Mouse (Mus musculus): Measurements from ENCODE around the gene Grtp1. TPM values are rescaled to one million over a fixed set of nuclear protein-coding genes. Genes with fewer than 3 reads are reported as not detected.

The Grtp1 gene
- polyA plus RNA-seq, 1 experiment from 2014 or later: 17.1 TPM

DNA sequence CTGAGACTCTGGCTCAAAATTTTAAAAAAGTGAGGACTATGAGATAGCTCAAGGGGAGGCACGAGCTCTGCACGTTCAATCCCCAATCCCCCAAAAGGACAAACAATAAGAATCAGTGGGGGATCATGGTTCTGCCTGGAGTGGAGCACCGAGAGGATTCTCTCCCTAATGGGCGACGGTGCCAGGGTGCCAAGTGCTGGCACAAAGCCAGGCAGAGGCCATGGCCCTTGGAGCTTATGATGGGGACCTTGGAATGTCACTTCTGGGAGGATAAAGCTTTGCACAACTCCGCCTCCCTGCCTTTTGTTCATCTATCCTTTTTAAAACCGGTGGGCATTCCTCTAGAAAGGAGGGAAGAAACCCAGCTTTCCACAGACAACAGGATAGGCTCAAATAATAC is 12.8 kb downstream of the Grtp1 start:
- H3K9ac ChIP-seq: no peak overlapping the region
- H3K9me3 ChIP-seq: no peaks in the 10 kb centered on the region
- H3K27ac ChIP-seq (replicated peaks): no peak overlapping the region
- no peak overlapping the region for H3K4me2 ChIP-seq
- H3K4me3 ChIP-seq: no peak overlapping the region
- no peaks in the 10 kb centered on the region for H3K4me1 ChIP-seq
- no peak for ATAC-seq (ENCODE audit: extremely low read depth, insufficient number of reproducible peaks, low FRiP score, low TSS enrichment)
- H3K27me3 ChIP-seq (replicated peaks): no peaks in the 10 kb centered on the region
- WGBS: 77% methylated on average over 7 of the region's 7 CpGs
- peaks cover 30% of the 10 kb centered on the region for H3K36me3 ChIP-seq

- no peak overlapping the region for H3K4me3 ChIP-seq
- peaks cover 30% of the 10 kb centered on the region for H3K36me3 ChIP-seq
- H3K27ac ChIP-seq (replicated peaks): no peak overlapping the region
- H3K27me3 ChIP-seq (replicated peaks): no peaks in the 10 kb centered on the region
- no peak for ATAC-seq (ENCODE audit: extremely low read depth, insufficient number of reproducible peaks, low FRiP score, low TSS enrichment)
- no peaks in the 10 kb centered on the region for H3K9me3 ChIP-seq
- WGBS: 80% methylated on average over 9 of the region's 9 CpGs
- H3K9ac ChIP-seq: no peak overlapping the region
- H3K4me2 ChIP-seq: no peak overlapping the region
- peaks cover 3% of the 10 kb centered on the region for H3K4me1 ChIP-seq
Measured at GRCm38 (mm10) chr8:13187229-13187628, 13.2 kb downstream of the Grtp1 start.

DNA sequence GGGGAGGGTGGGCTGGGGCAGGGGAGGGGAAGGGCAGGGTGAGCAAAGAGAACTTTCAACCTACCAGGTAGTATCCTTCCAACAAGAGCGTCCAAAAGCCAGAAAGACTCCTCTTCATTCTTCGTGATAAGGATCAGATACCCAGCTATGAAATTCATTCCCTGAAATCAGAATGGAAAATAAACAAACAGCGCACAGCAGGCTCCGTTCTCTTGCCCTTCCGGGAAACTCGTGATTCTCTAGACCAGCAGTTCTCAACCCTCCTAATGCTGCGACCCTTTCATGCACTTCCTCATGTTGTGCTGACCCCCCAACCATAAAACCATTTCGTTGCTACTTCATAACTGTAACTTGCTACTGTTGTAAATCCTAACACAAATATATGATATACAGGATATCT is 13.6 kb downstream of the Grtp1 start:
- no peaks in the 10 kb centered on the region for H3K9me3 ChIP-seq
- H3K4me2 ChIP-seq: no peak overlapping the region
- no peak overlapping the region for H3K27ac ChIP-seq (replicated peaks)
- WGBS: 74% methylated on average over 8 of the region's 8 CpGs
- H3K36me3 ChIP-seq: peaks cover 30% of the 10 kb centered on the region
- H3K4me1 ChIP-seq: peaks cover 7% of the 10 kb centered on the region
- H3K9ac ChIP-seq: no peak overlapping the region
- H3K4me3 ChIP-seq: no peak overlapping the region
- H3K27me3 ChIP-seq (replicated peaks): no peaks in the 10 kb centered on the region
- no peak for ATAC-seq (ENCODE audit: extremely low read depth, insufficient number of reproducible peaks, low FRiP score, low TSS enrichment)

GRCm38 (mm10) chr8:13181691-13181976 is 18.8 kb downstream of the Grtp1 start:
- no peak for ATAC-seq (ENCODE audit: extremely low read depth, insufficient number of reproducible peaks, low FRiP score, low TSS enrichment)

GRCm38 (mm10) chr8:13180911-13181690 is 19.3 kb downstream of the Grtp1 start:
- H3K4me3 ChIP-seq: no peak overlapping the region
- peak overlapping the region; percentile 48; the same call in 1 of the 2 replicates for H3K9ac ChIP-seq
- peak overlapping the region; percentile 18 for H3K4me2 ChIP-seq
- no peak for ATAC-seq (ENCODE audit: extremely low read depth, insufficient number of reproducible peaks, low FRiP score, low TSS enrichment)
- no peaks in the 10 kb centered on the region for H3K9me3 ChIP-seq
- no peaks in the 10 kb centered on the region for H3K27me3 ChIP-seq (replicated peaks)
- 41% methylated on average over 18 of the region's 18 CpGs for WGBS
- peaks cover 46% of the 10 kb centered on the region for H3K36me3 ChIP-seq
- peak overlapping the region; percentile 82 for H3K27ac ChIP-seq (replicated peaks)
- peaks cover 36% of the 10 kb centered on the region for H3K4me1 ChIP-seq

More at GRCm38 (mm10) chr8:13181691-13181976, 18.8 kb downstream of the Grtp1 start:
- H3K4me3 ChIP-seq: no peak overlapping the region
- 0 out of 2 replicates have a peak overlapping the region, but pooled peaks have one; percentile 1 for H3K9ac ChIP-seq
- peak overlapping the region; percentile 18; the same call in 1 of the 2 replicates for H3K4me2 ChIP-seq
- no peaks in the 10 kb centered on the region for H3K9me3 ChIP-seq
- WGBS: 25% methylated on average over 2 of the region's 2 CpGs
- H3K36me3 ChIP-seq: peaks cover 40% of the 10 kb centered on the region
- no peaks in the 10 kb centered on the region for H3K27me3 ChIP-seq (replicated peaks)
- peak overlapping the region; percentile 82 for H3K27ac ChIP-seq (replicated peaks)
- H3K4me1 ChIP-seq: peaks cover 36% of the 10 kb centered on the region

DNA sequence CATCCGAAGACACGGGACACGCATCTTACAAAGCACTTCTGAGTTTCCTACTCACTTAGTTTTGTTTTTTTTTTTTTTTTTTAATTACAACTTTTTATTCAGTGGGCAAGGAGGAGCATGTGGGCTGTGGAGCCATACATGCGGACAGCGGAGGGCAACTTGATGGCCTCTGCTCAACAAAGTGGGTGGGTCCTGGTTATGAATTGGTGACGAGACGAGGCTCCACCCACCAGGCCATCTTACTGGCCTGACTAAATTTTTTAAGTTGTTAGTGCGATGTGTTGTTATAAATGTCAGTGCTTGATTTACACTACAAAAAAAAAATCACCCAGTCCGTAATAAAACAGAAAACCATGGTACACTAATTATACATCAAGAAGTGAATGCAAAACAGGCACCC is 20.0 kb downstream of the Grtp1 start:
- Histone ChIP-seq H3K9me3 (no peaks in the 10 kb centered on the region), H3K27ac (replicated peaks) (peak overlapping the region; percentile 82), H3K4me2 (no peak overlapping the region), H3K36me3 (peaks cover 48% of the 10 kb centered on the region), H3K4me3 (no peak overlapping the region), H3K27me3 (replicated peaks) (no peaks in the 10 kb centered on the region), H3K4me1 (peaks cover 36% of the 10 kb centered on the region), H3K9ac (peak overlapping the region; percentile 48; the same call in 1 of the 2 replicates)
- ATAC-seq (ENCODE audit: extremely low read depth, insufficient number of reproducible peaks, low FRiP score, low TSS enrichment): no peak
- 72% methylated on average over 9 of the region's 9 CpGs for WGBS

GRCm38 (mm10) chr8:13179948-13180347 is 20.5 kb downstream of the Grtp1 start:
- no peak overlapping the region for H3K4me2 ChIP-seq
- H3K9ac ChIP-seq: peak overlapping the region; percentile 29; the same call in 1 of the 2 replicates
- H3K27ac ChIP-seq (replicated peaks): peak overlapping the region; percentile 29
- H3K4me1 ChIP-seq: peaks cover 36% of the 10 kb centered on the region
- no peaks in the 10 kb centered on the region for H3K9me3 ChIP-seq
- H3K27me3 ChIP-seq (replicated peaks): no peaks in the 10 kb centered on the region
- ATAC-seq (ENCODE audit: extremely low read depth, insufficient number of reproducible peaks, low FRiP score, low TSS enrichment): no peak
- peaks cover 48% of the 10 kb centered on the region for H3K36me3 ChIP-seq
- no peak overlapping the region for H3K4me3 ChIP-seq
- 64% methylated on average over 7 of the region's 7 CpGs for WGBS

GRCm38 (mm10) chr8:13179482-13179881 is 20.9 kb downstream of the Grtp1 start:
- H3K4me2 ChIP-seq: no peak overlapping the region
- 59% methylated on average over 6 of the region's 6 CpGs for WGBS
- H3K9ac ChIP-seq: peak overlapping the region; percentile 29; the same call in 1 of the 2 replicates
- ATAC-seq (ENCODE audit: extremely low read depth, insufficient number of reproducible peaks, low FRiP score, low TSS enrichment): no peak
- H3K27ac ChIP-seq (replicated peaks): peak overlapping the region; percentile 29
- peaks cover 36% of the 10 kb centered on the region for H3K4me1 ChIP-seq
- peaks cover 50% of the 10 kb centered on the region for H3K36me3 ChIP-seq
- H3K27me3 ChIP-seq (replicated peaks): no peaks in the 10 kb centered on the region
- no peaks in the 10 kb centered on the region for H3K9me3 ChIP-seq
- no peak overlapping the region for H3K4me3 ChIP-seq

GRCm38 (mm10) chr8:13178137-13178536 is 22.3 kb downstream of the Grtp1 start:
- Histone ChIP-seq H3K4me3 (no peak overlapping the region), H3K36me3 (peaks cover 64% of the 10 kb centered on the region), H3K9me3 (no peaks in the 10 kb centered on the region), H3K4me2 (no peak overlapping the region), H3K27ac (replicated peaks) (no peak overlapping the region), H3K4me1 (peaks cover 36% of the 10 kb centered on the region), H3K27me3 (replicated peaks) (no peaks in the 10 kb centered on the region), H3K9ac (no peak overlapping the region)
- 86% methylated on average over 5 of the region's 5 CpGs for WGBS
- no peak for ATAC-seq (ENCODE audit: extremely low read depth, insufficient number of reproducible peaks, low FRiP score, low TSS enrichment)

DNA sequence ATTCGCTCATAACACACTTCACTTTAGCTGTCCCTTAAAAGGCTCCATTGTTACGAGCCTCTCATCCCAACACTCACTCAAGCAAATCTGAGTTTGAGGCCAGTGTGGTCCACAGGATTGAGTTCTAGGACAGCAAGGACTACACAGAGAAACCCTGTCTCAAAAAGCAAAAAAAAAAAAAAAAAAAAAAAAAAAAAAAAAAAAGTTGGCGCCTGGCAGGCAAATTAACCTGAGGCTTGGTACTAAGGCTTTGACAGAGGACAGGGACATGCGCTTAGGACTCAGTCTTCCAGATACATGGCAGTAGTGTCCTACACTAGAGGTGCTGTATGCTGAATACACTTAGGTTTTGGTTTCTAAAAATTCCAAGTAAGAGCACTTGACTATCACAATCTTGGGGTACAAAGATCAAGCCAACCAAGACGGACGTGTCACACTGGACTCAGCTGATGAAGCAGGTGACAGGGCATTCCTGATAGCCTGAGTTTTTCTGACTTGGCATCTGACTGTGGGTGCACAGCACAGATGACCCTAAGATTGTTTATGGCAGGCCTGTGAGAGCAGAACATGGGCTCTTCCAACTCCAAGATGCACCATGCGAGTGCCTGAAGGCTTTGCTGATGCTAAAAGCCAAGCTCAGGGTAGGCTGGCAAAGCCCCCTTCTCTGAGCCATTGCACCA is 23.1 kb downstream of the Grtp1 start:
- H3K9ac ChIP-seq: no peak overlapping the region
- ATAC-seq (ENCODE audit: extremely low read depth, insufficient number of reproducible peaks, low FRiP score, low TSS enrichment): no peak
- H3K36me3 ChIP-seq: peaks cover 68% of the 10 kb centered on the region
- no peak overlapping the region for H3K4me2 ChIP-seq
- no peak overlapping the region for H3K27ac ChIP-seq (replicated peaks)
- no peaks in the 10 kb centered on the region for H3K27me3 ChIP-seq (replicated peaks)
- H3K4me3 ChIP-seq: no peak overlapping the region
- peaks cover 34% of the 10 kb centered on the region for H3K4me1 ChIP-seq
- H3K9me3 ChIP-seq: no peaks in the 10 kb centered on the region
- 86% methylated on average over 7 of the region's 7 CpGs for WGBS

- Histone ChIP-seq H3K4me3 (no peak overlapping the region), H3K4me2 (no peak overlapping the region), H3K4me1 (peaks cover 25% of the 10 kb centered on the region), H3K27me3 (replicated peaks) (no peaks in the 10 kb centered on the region), H3K9ac (no peak overlapping the region), H3K27ac (replicated peaks) (no peak overlapping the region), H3K9me3 (no peaks in the 10 kb centered on the region), H3K36me3 (peaks cover 84% of the 10 kb centered on the region)
- no peak for ATAC-seq (ENCODE audit: extremely low read depth, insufficient number of reproducible peaks, low FRiP score, low TSS enrichment)
- whole genome bisulfite sequencing: 72% methylated on average over 1 of the region's 1 CpGs
Measured at GRCm38 (mm10) chr8:13175650-13176049, 24.8 kb downstream of the Grtp1 start.
